Mouse (Mus musculus) MN1 (cell line): ENCODE results near the gene Slc5a11.
A peak's percentile ranks its signal among the peaks of the same experiment; 100 is the strongest.

Source experiments
- DNase-seq: peaks from one replicate; pipeline ENCODE4 v3.0.0-alpha.2; 2016; ENCODE audit warnings: low spot score

The Slc5a11 gene

GRCm38 (mm10) chr7:123283826-123284225 lies 69.2 kb downstream of the Slc5a11 start:
- no peak for DNase-seq

DNA sequence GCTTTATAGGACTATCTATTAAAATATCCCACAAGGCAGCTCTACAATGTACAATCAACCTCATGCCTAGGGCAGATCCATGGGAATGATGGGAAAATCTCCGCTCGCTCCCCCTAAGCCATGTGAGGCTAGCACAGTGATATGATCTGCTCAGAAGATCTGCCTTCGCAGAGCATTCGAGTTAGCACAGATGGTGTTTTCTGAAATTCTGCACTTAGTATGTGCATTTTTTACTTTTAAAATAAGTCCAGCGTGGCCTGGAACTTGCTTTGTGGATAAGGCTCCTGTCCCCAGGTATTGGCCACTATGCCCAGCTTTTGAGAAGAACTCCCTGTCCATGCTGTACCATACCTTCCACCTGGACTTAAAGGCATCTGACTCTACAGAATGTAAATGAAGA lies 71.3 kb downstream of the Slc5a11 start:
- DNase-seq: no peak

DNA sequence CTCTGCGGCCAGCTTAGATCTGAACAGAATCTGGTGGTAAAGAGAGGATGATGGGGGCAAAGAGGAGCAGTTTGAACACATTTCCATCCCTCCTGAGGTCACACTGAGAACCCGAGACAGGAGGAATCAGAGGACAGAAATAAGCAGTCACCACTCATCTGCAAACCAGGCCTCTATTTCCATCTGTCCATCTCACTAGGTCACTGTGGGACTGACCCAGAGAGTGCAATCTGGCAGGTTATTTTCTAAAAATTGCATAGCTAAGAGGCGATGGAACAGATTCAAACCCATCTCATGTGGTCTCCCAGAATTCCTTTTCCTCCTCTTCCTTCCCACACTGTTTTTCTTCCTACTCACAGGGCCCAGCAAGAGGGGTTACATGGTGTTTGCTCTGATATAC lies 73.3 kb downstream of the Slc5a11 start:
- no peak for DNase-seq

GRCm38 (mm10) chr7:123289176-123289575 lies 74.6 kb downstream of the Slc5a11 start:
- DNase-seq: no peak

DNA sequence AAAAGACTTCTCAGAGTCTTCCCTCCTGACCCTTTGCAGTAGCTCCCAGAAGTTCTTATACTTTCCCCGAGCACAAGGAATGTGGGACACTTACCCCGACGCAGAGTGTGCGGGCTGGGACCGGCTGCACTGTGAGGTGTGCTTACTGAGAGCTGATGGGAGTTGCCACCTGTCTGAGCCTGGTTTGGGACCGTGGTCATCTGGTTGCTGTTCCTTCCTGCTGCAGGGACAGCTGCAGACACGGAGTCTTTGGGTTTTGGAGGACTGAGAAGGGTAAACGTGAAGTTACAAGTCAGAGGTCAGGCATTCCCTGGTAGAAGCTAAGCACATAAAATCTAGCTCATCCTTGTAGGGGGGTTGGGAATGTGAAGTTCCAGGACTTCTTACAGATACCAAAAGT lies 77.4 kb downstream of the Slc5a11 start:
- DNase-seq: no peak

GRCm38 (mm10) chr7:123293898-123294297 lies 79.3 kb downstream of the Slc5a11 start:
- peak; percentile 14 for DNase-seq

DNA sequence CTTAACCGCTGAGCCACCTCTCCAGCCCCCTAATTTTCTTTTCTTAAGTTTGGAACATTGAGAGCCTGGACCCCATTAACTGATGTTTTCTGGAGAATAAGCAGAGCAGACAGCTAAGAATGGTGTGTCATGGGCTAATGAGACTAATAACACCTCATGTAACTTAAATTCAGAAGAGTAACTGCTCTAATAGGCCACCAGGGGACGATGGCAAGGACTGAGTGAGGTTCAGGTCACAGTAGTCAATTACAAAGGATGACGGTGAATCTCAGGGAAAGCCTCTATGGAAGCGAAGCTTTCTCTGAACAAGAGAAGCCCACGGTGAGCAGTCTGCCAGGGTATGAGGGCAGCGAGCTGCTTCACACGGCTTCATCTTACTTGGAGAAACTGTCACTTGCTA lies 80.8 kb downstream of the Slc5a11 start:
- DNase-seq: no peak

- no peak for DNase-seq
These were observed 81.5 kb downstream of the Slc5a11 start for GRCm38 (mm10) chr7:123296097-123296496.

DNA sequence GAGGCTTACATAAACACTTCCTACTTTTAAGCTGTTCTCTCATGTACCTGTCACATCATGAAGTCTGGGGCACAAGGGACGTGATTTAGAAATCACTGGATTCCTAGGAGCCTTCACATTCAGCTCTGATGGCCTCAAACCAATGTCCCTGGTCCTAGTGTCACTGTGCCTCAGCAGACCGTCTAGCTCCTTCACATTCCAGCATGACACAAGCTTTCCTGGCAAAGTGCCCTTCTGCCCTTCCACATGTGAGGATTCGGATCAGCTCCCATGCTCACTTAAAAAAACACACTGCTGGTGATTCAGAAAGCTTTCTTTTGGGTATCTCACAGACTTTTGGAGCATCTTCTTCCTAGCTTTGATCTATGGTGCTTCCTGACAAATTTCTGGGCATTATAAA lies 83.6 kb downstream of the Slc5a11 start:
- DNase-seq: peak; percentile 32

DNA sequence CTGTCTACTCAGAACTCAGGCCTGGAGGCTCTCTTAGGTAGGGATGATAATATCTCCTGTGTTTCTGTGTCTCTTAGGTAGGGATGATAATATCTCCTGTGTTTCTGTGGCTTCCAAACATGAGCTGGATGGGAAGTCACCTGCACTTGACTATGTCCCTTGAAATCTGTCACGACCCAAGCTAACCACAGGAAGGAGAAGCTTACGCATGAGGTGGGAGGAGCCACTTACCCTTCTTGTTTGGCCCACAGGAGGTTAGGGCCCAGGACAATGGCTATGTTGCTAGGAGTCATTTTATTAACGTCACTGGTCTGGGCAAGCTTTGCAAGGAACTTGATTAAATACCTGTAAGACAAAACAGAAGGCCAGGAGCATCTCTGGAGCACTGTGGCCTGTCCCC lies 85.7 kb downstream of the Slc5a11 start:
- no peak for DNase-seq

- DNase-seq: no peak
These were observed 90.8 kb downstream of the Slc5a11 start for GRCm38 (mm10) chr7:123305397-123305796.

GRCm38 (mm10) chr7:123307236-123307635 lies 92.7 kb downstream of the Slc5a11 start:
- DNase-seq: no peak

GRCm38 (mm10) chr7:123307887-123308558 lies 93.4 kb downstream of the Slc5a11 start:
- DNase-seq: no peak

DNA sequence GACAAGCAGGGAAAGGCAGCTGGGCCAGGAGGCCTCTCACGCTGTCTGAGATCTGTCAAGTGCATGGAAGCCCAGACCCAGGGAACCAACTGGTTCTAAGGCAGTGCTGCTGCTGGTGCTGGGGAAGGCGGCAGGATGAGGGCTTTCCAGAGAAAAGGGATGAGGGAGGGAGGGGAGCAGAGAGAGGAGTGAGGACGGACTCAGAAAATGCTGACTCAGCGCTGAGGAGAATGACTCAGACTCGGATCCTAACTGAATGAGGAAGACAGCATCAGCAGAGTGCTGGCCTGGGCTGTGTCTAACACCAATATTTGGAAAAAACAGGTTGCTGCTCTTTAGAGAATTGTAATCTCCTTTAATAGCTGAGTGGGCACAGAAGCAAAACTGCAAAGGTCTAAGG lies 97.3 kb downstream of the Slc5a11 start:
- DNase-seq: no peak

- no peak for DNase-seq
These were observed 98.2 kb downstream of the Slc5a11 start for GRCm38 (mm10) chr7:123312738-123313137.

DNA sequence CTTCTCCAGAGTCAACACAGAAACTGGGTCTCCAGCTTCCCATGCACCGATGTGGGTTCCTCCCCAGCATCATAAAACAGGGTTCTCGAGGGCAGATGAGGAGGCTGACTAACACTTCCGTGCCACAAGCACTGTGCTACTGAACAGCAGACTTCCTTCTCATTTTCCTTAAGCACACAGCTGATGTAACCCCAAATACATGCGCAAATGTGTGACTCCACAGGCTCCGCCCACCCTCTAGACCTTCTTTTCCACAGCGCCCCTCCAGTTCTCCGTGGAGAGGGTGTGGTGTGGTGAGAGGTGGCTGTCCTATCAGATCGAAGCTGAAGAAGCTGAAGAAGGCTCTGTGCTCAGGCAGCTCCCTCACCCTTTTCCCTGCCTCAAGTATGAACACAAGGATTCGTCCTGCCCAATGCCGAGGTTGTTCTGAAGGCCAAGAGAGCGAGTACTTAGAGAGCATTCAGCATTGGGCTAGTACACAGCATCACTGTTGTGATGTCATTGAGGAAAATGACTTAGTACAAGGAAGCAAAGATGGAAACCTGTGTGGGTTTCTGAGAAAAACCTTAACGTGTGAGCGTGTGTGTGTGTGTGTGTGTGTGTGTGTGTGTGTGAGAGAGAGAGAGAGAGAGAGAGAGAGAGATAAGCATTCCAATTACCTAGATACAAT lies 108.0 kb downstream of the Slc5a11 start:
- no peak for DNase-seq
